Mouse (Mus musculus): ENCODE results near the gene Snx30.

- TF ChIP-seq CTCF (IDR thresholded peaks at IDR 0.05; ENCODE audit: low read depth) (no peak), EP300 (IDR thresholded peaks at IDR 0.05; ENCODE audit: low read depth) (no peak)
These were observed 82.4 kb downstream of the Snx30 start for GRCm38 (mm10) chr4:59888014-59888413.

Measured in liver, embryonic 14.5 days (tissue).